ENCODE assay signal across 8 mouse cellular contexts in the genomic region with DNA sequence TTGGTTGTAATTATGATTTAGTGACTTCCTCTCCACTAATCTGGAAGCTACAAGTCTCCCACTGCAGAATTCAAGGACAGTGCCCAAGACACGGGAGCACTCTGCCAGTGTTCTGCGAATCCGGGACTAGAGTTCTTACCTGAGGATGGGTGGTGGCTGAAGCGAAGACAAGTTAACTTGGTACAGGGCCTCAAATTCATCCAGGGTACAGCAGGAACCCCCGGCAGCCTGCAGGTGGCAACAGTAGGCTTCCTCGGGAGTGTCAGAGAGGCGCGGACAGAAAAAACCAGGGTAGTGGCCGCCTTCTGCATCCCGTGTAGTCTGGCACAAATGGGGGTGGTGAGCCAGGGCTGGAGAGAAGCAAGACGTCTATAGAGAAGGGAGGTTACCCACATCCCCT. TPM values are rescaled to one million over a fixed set of nuclear protein-coding genes. Genes with fewer than 3 reads are reported as not detected.
DNase-seq lines count a peak whose midpoint lies in the region; ATAC-seq and TF ChIP-seq lines count a peak whose summit lies in the region.

Gene Unc45a (minus strand): TSS at position 213 of the 400 bp plus-strand sequence.

- ATAC-seq in embryonic facial prominence, embryonic 15.5 days (ENCODE audit: insufficient number of reproducible peaks, low FRiP score, low TSS enrichment, low read depth), result peak; percentile 46
- peak; percentile 44; the same call in 1 of the 2 replicates for ATAC-seq in limb, embryonic 13.5 days (ENCODE audit: low FRiP score, low read depth)
- peak; percentile 60 for ATAC-seq in midbrain, embryonic 14.5 days (ENCODE audit: low FRiP score, low TSS enrichment)

- 2% methylated on average over 11 of the region's 11 CpGs for WGBS in bone marrow, adult 2 months
- under 1% methylated on average over 11 of the region's 11 CpGs for WGBS in embryonic facial prominence, embryonic 15.5 days
- WGBS in kidney, adult 2 months, result under 1% methylated on average over 11 of the region's 11 CpGs
- 2% methylated on average over 11 of the region's 11 CpGs for WGBS in limb, embryonic 13.5 days
- 4% methylated on average over 11 of the region's 11 CpGs for WGBS in midbrain, embryonic 14.5 days

- H3K9ac ChIP-seq in embryonic facial prominence, embryonic 15.5 days, result peak within 1 kb of the TSS; percentile 47
- H3K9ac ChIP-seq in limb, embryonic 13.5 days, result peak within 1 kb of the TSS; percentile 84
- H3K9ac ChIP-seq in midbrain, embryonic 14.5 days (replicated peaks; ENCODE audit: low read length), result peak within 1 kb of the TSS; percentile 78

- peak; percentile 86 for DNase-seq in CD4-positive helper T cell, adult 2 months (ENCODE audit: low read depth, low spot score)
- DNase-seq in heart, adult 8-10 months (ENCODE audit: low spot score), result peak; percentile 65
- peak; percentile 84 for DNase-seq in kidney, adult 2 months
- peak; percentile 81 for DNase-seq in midbrain, embryonic 14.5 days
- peak; percentile 52 to 69 for DNase-seq in spleen, postnatal 14 days (ENCODE audit: low spot score in 2 of 2)

- H3K4me1 ChIP-seq in bone marrow, adult 2 months (ENCODE audit: control insufficient read depth, insufficient read depth, low read length), result peaks cover 7% of the 10 kb centered on the region
- H3K4me1 ChIP-seq in embryonic facial prominence, embryonic 15.5 days, result peaks cover 43% of the 10 kb centered on the region
- peaks cover 13% of the 10 kb centered on the region for H3K4me1 ChIP-seq in kidney, adult 2 months (ENCODE audit: control insufficient read depth, insufficient read depth, low read length)
- H3K4me1 ChIP-seq in limb, embryonic 13.5 days, result peaks cover 36% of the 10 kb centered on the region
- peaks cover 35% of the 10 kb centered on the region for H3K4me1 ChIP-seq in midbrain, embryonic 14.5 days (ENCODE audit: control insufficient read depth, insufficient read depth, low read length)

- no peaks in the 10 kb centered on the region for H3K27me3 ChIP-seq in embryonic facial prominence, embryonic 15.5 days
- no peaks in the 10 kb centered on the region for H3K27me3 ChIP-seq in kidney, adult 2 months (replicated peaks; ENCODE audit: control insufficient read depth, insufficient read depth, low read length)
- no peaks in the 10 kb centered on the region for H3K27me3 ChIP-seq in limb, embryonic 13.5 days
- H3K27me3 ChIP-seq in midbrain, embryonic 14.5 days (ENCODE audit: control insufficient read depth, insufficient read depth, low read length), result no peaks in the 10 kb centered on the region

- H3K27ac ChIP-seq in bone marrow, adult 2 months (ENCODE audit: control insufficient read depth, insufficient read depth, low read depth, low read length, poor library complexity), result peak within 1 kb of the TSS; percentile 70
- H3K27ac ChIP-seq in embryonic facial prominence, embryonic 15.5 days (replicated peaks), result peak within 1 kb of the TSS; percentile 94
- H3K27ac ChIP-seq in kidney, adult 2 months (ENCODE audit: insufficient read depth, low read depth, low read length), result peak within 1 kb of the TSS; percentile 85
- peak within 1 kb of the TSS; percentile 69 for H3K27ac ChIP-seq in limb, embryonic 13.5 days
- H3K27ac ChIP-seq in midbrain, embryonic 14.5 days (replicated peaks; ENCODE audit: low read depth, low read length), result peak within 1 kb of the TSS; percentile 91

- TF ChIP-seq POLR2A in bone marrow, adult 2 months (IDR thresholded peaks at IDR 0.05; ENCODE audit: borderline replicate concordance, control insufficient read depth, low read depth, low read length), result no peak
- no peak for TF ChIP-seq POLR2A in kidney, adult 2 months (IDR thresholded peaks at IDR 0.05; ENCODE audit: low read depth, low read length)

- H3K36me3 ChIP-seq in embryonic facial prominence, embryonic 15.5 days, result peaks cover 16% of the 10 kb centered on the region
- H3K36me3 ChIP-seq in kidney, adult 2 months (ENCODE audit: control insufficient read depth, insufficient read depth, low read length), result 0 out of 2 replicates have a peak, but pooled peaks cover under 1% of the 10 kb centered on the region
- peaks cover 27% of the 10 kb centered on the region for H3K36me3 ChIP-seq in limb, embryonic 13.5 days
- H3K36me3 ChIP-seq in midbrain, embryonic 14.5 days (ENCODE audit: control insufficient read depth, insufficient read depth, low read length), result peaks cover 15% of the 10 kb centered on the region

- TF ChIP-seq CTCF in bone marrow, adult 2 months (IDR thresholded peaks at IDR 0.05; ENCODE audit: control insufficient read depth, insufficient read depth, low read length), result peak; percentile 77
- TF ChIP-seq CTCF in kidney, adult 2 months (conservative IDR thresholded peaks at IDR 0.05; ENCODE audit: insufficient read depth, insufficient read length, low read depth, low read length), result peak; percentile 75

- H3K4me3 ChIP-seq in bone marrow, adult 2 months (replicated peaks; ENCODE audit: control insufficient read depth, low read depth, low read length), result peak within 1 kb of the TSS; percentile 82
- H3K4me3 ChIP-seq in embryonic facial prominence, embryonic 15.5 days (replicated peaks), result peak within 1 kb of the TSS; percentile 67
- peak within 1 kb of the TSS; percentile 87 for H3K4me3 ChIP-seq in kidney, adult 2 months (ENCODE audit: insufficient read depth, low read depth, low read length)
- peak within 1 kb of the TSS; percentile 65 for H3K4me3 ChIP-seq in limb, embryonic 13.5 days
- H3K4me3 ChIP-seq in midbrain, embryonic 14.5 days (replicated peaks; ENCODE audit: low read depth, low read length), result peak within 1 kb of the TSS; percentile 58

- H3K4me2 ChIP-seq in embryonic facial prominence, embryonic 15.5 days (replicated peaks), result peak within 1 kb of the TSS; percentile 70
- peak within 1 kb of the TSS; percentile 95 for H3K4me2 ChIP-seq in limb, embryonic 13.5 days (replicated peaks)
- peak within 1 kb of the TSS; percentile 88 for H3K4me2 ChIP-seq in midbrain, embryonic 14.5 days (ENCODE audit: low read length)

- H3K9me3 ChIP-seq in embryonic facial prominence, embryonic 15.5 days (replicated peaks), result no peaks in the 10 kb centered on the region
- no peaks in the 10 kb centered on the region for H3K9me3 ChIP-seq in limb, embryonic 13.5 days
- no peaks in the 10 kb centered on the region for H3K9me3 ChIP-seq in midbrain, embryonic 14.5 days (ENCODE audit: control insufficient read depth, low read length)

RNA-seq across cellular contexts. Expression of gene Unc45a, which starts in this region (rescaled TPM):
- 10.8 and 43.9 TPM in 2 replicates for polyA plus RNA-seq in bone marrow, adult 2 months (2011; ENCODE audit: insufficient read depth, insufficient read length, low replicate concordance, missing spikeins)
- 55.6 and 57.7 TPM in 2 replicates for polyA plus RNA-seq in embryonic facial prominence, embryonic 15.5 days (2015; fragmentation: Nextera tagmentation; extraction: Ambion mirVana)
- total RNA-seq in heart, adult 8-10 months (2022), result 10 to 100 TPM; 12.2 to 16.0 (median 15.2) TPM
- polyA plus RNA-seq in kidney, adult 2 months (2012; rRNA removed), result 53.3 and 81.0 TPM in 2 replicates
- polyA plus RNA-seq in limb, embryonic 13.5 days (2015; fragmentation: Nextera tagmentation; extraction: Ambion mirVana), result 49.7 and 50.4 TPM in 2 replicates
- polyA plus RNA-seq in midbrain, embryonic 14.5 days (2014; fragmentation: Nextera tagmentation; extraction: Ambion mirVana), result 42.7 and 43.7 TPM in 2 replicates

Comparison
In these comparisons a context has a peak if more than half of its experiments do, and no peak if none do; other contexts are left out.
1. Peak in every context shown above with its lines: DNase-seq, ATAC-seq, H3K4me3 ChIP-seq and H3K27ac ChIP-seq.